Mouse (Mus musculus): Measurements from ENCODE around the gene Tcl1b2.
"Not testable (repeated sequence)": the region's sequence is repeated elsewhere in the genome, so short reads cannot be mapped to it uniquely, and the experiment has no call there.

The Tcl1b2 gene

DNA sequence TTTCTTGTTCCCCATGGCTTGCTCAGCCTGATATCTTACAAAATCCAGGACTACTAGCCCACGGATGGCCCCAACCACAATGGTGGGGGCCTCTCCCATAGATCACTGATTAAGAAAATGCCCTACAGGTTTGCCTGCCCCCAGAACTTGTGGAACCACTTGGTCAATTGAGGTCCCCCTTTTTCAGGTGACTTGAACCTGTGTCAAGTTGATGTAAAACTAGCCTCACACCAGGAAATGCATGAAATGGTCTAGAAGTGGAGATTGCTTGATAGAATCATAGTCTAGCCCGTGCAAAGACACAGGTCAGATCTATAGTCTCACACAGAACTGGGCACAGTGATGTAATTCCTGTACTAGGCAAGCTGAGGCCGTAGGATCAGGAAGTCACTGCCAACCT lies at the start of gene Tcl1b2:
Gene Tcl1b2, plus strand, starts transcription at position 301 of the 400 bp plus-strand sequence.
- no peak for DNase-seq (ENCODE audit: low read depth, low spot score)

DNA sequence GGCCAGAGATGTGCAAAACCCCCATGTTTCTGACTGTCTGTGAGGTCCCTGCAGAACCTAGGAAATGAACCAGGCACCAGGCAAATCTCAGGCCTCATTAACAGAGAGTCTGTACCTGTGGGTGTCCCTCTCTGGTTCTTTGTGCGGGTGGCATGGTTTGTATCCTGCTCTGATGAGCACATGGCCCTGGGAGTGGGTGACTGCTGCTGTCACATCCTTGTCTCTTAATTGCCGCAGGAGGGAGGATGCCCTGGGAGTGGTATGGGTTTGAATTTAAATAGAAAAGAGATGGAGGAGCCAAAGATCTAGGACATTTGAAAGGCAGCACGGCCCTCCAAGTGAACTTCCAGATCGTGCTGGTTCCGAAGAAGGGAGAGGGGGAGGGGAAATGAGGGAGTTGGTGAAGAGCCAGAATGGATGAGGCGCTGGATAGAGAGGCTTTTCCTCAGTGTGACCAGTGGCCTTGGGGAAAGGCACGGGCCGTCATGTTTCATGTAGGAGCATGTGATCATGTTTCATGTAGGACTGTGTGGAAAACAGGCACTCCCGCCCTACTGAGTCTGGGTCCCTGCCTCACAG lies 46.3 kb upstream of the Tcl1b2 start:
- DNase-seq (ENCODE audit: low read depth, low spot score): no peak

DNA sequence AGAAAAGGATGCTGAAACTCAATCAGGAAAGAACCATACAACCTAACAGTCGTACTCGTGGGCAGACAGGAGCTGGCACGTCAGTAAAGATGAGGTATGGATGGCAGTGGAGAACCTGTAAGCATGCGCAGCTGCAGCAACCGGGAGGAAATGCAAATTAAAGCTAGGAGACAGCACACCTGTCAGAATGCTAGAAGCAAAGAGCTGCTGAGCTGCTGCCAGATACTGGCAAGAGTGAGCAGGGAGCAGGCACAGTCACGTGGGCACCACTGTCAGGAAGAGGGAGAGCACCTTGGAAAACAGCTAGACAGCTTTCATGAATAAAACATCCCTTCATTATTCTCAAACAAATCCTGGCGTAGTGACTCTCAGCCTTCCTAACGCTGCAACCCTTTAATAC lies 42.9 kb upstream of the Tcl1b2 start:
- no peak for DNase-seq (ENCODE audit: low read depth, low spot score)

DNA sequence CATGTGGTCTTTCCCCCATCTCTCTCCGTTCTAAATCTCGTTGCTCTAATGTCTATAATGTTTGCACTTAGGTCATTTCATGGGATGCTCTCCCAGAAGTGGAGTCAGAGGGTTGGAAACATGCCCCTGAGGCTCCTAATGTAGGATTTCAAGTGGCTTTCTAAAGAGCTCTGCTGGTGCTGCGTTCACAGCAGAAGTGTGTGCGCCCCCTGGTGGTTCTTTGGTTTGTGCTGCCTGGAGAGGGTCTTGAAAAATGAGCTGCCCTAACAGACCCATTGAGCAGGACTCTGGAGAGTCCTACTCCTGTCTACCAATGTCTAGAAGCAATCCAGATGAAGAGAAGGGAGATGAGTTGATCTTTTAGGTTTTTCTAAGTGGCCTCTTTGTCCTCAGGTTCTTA lies 41.8 kb upstream of the Tcl1b2 start:
- peak; percentile 46 for DNase-seq (ENCODE audit: low read depth, low spot score)

DNA sequence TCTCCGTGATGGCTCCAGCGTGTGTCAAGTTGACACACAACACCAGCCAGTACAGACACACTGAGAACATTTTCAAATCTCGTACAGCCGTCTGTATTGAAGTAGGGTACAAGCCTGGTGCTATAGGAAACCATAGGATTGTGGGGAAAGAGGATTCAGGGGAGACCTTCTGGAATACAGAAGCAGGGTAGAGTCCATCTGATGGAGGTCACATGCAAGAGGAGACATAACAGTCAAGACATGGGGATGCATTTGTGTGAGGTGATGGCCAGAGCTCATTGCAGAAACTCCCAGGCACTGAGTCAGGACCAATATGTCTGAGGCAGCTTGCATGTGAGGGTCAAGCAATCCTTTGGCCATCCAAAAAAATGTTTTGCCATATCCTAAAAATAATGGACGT lies 40.5 kb upstream of the Tcl1b2 start:
- no peak for DNase-seq (ENCODE audit: low read depth, low spot score)

GRCm38 (mm10) chr12:105108856-105109255 lies 37.0 kb upstream of the Tcl1b2 start:
- no peak for DNase-seq (ENCODE audit: low read depth, low spot score)

- DNase-seq (ENCODE audit: low read depth, low spot score): no peak
Measured at GRCm38 (mm10) chr12:105109406-105109805, 36.4 kb upstream of the Tcl1b2 start.

DNA sequence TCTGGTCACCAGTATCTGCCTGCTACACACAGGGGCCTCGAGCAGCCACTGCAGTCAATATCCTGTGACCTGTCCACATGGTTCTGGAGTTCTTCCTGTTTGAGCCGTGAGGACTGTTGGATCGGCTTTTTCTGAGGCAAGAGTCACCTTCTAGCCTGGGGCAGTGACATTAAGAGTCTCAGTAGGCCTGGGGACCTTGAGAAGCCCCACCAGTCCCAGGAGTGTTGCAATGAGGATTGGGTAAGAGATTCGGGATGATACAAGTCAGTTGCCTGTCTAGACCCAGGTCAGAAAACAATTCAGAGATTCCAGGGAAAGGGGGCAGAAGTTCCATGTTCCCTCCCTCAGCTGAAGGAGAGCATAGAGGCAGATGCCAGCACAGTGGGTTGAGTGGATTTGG lies 36.0 kb upstream of the Tcl1b2 start:
- DNase-seq (ENCODE audit: low read depth, low spot score): no peak

- DNase-seq (ENCODE audit: low read depth, low spot score): no peak
Measured at GRCm38 (mm10) chr12:105112321-105112988, 33.4 kb upstream of the Tcl1b2 start.

- DNase-seq (ENCODE audit: low read depth, low spot score): no peak
Measured at GRCm38 (mm10) chr12:105116648-105117047, 29.2 kb upstream of the Tcl1b2 start.

DNA sequence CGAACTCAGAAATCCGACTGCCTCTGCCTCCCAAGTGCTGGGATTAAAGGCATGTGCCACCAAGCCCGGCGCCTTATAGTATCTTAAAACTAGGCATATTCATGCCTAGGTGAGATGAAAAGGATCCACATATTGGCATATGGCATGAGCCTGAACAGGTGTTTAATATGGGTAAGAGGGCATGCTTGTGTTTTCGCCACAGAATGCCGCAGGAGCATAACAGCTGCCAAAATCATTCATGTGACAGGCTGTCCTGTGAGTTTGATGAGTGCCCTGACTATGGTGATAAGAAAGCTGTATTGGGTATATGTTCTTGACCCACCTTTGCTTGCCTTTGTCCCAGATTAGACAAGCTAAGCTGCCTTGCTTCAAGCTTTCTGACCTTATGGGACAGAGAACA lies 20.5 kb upstream of the Tcl1b2 start:
- no peak for DNase-seq (ENCODE audit: low read depth, low spot score)

GRCm38 (mm10) chr12:105126516-105126915 lies 19.3 kb upstream of the Tcl1b2 start:
- DNase-seq (ENCODE audit: low read depth, low spot score): no peak

GRCm38 (mm10) chr12:105127607-105128006 lies 18.2 kb upstream of the Tcl1b2 start:
- no peak for DNase-seq (ENCODE audit: low read depth, low spot score)

GRCm38 (mm10) chr12:105129494-105130205 lies 16.2 kb upstream of the Tcl1b2 start:
- not testable (repeated sequence) for DNase-seq (ENCODE audit: low read depth, low spot score)

DNA sequence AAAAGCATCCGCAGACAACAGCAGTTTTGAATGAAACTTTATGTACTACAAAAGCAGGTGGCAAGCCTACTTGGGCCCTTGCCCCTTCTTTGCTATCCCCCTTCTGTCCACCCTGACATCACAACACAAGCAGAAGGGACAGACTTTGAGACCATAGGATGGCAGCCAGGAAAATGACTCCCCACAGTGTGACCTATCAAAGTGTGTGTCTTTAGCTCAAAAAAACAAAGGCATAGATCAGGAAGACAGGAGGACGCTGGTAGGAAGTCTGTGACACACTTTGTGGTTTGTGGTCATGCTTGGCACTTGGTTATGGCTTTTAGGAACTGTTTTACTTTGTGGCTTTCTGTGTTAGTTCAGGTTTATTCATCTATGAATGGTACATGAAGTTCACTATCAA lies 11.6 kb upstream of the Tcl1b2 start:
- DNase-seq (ENCODE audit: low read depth, low spot score): not testable (repeated sequence)

- not testable (repeated sequence) for DNase-seq (ENCODE audit: low read depth, low spot score)
Measured at GRCm38 (mm10) chr12:105134826-105135225, 11.0 kb upstream of the Tcl1b2 start.

- DNase-seq (ENCODE audit: low read depth, low spot score): not testable (repeated sequence)
Measured at GRCm38 (mm10) chr12:105137729-105138128, 8.1 kb upstream of the Tcl1b2 start.

DNA sequence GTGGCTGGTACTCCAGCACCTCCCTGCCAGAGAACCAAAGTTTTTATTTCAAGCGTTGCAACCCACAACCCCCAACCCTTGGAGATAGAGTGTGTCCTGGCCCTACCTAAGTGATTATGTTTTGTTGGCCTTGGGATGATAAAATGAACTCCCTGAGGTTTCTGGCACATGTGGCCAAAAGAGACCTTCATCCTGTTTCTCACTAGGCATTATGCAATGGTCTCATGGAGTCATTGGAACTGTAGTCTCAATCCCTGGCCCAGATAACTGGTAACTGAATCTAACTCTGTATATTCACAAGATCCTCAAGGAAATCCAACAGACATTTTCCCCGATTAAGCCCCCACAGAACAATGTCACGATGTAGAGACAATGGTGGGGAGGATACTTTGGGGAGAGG lies 2.7 kb upstream of the Tcl1b2 start:
- no peak for DNase-seq (ENCODE audit: low read depth, low spot score)

DNA sequence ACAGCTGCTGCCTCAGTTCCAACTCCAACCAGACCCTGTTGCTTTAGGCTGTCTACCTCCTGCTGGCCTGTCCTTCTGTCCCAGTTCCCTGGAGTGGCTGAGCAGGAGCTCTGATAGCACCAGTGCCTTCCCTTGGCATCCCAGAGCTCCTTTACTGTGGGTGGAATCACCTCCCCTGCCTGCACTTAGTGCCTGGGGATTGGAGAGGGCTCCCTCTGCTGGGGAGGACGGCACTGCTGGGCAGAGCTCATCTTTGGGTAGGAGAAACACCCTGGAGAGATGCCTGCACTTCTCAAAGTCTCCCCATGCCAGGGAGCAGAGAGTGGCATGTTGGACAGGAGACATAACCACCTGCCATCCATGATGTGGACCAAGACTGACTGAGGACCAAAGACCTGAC lies 886 bp upstream of the Tcl1b2 start:
- not testable (repeated sequence) for DNase-seq (ENCODE audit: low read depth, low spot score)

GRCm38 (mm10) chr12:105155286-105155685 lies 9.5 kb downstream of the Tcl1b2 start:
- DNase-seq (ENCODE audit: low read depth, low spot score): not testable (repeated sequence)

GRCm38 (mm10) chr12:105158842-105159241 lies 13.0 kb downstream of the Tcl1b2 start:
- DNase-seq (ENCODE audit: low read depth, low spot score): no peak

DNA sequence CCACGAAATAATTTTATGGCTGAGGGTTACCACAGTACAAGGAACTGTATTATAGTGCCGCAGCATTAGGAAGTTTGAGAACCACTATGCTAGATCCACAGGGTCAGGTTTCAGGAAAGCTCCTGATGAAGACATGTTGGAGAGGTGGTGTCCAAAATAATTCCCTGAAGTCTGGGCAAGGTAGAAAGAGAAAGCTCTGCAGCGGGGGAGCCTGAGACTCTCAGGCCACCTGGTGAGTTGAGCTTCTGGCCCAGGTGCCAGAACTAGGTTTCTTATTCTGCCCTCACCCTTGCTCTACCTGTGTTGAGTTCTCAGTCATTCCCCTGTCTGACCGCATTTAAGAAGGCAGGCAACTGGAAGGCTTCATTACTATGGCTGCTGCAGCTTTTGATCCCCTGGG lies 13.6 kb downstream of the Tcl1b2 start, which contains the start of gene Tcl1b1:
Gene Tcl1b1, plus strand, starts transcription at position 301 of the 400 bp plus-strand sequence.
- no peak for DNase-seq (ENCODE audit: low read depth, low spot score)

DNA sequence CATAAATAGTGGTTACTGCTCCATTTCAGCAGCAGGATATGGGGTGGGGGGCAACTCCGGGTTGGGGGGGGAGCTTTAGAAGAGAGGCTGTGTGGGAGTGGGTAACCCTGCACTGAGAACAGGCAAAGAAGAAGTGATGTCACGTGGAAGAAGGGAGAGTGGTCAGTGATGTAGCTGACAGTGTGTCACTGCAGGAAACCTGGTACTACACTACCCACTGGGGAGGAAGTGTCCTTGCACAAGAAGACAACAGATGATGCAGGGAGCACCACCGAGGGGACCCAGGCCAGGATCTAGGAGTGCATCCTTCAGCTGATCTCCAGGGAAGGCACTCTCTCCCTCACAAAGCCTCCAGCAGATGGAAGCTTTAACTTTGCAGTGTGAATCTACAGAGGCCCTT lies 20.9 kb downstream of the Tcl1b2 start:
- no peak for DNase-seq (ENCODE audit: low read depth, low spot score)
